Mouse (Mus musculus): ENCODE data around the gene Zmym4. TPM values are rescaled to one million over a fixed set of nuclear protein-coding genes. Genes with fewer than 3 reads are reported as not detected.

Gene Zmym4
- total RNA-seq, 2 experiments from 2014 or later = 43.9 to 51.8 TPM

DNA sequence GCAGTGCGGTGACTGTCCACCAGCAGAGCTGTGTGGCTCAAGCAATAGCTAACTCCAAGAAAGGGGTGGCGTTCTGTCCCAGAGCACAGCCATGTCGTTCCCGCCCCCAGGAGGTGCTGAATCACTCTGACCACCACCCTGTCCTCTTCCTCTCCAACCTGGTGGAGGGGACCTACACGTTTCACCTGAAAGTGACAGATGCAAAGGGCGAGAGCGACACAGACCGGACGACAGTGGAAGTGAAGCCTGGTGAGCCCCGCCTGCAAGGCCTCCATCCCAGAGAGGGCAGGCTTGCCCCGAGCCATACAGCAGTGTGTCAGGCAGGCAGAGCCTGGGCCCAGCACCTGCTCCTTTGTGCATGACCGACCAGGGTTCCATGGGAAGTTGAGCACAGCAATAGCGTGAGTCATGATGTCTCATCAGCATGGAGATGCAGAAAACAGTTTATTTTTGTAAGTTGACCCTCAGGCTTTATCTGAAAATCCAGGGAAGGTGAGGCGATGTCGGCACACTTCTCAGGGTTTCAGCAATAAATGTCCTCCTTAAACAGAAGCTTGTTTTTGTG lies 126.9 kb downstream of the Zmym4 start:
- no peak for DNase-seq (ENCODE audit: low spot score in 2 of 2)
- intact Hi-C loops (cut with DNase I) = no loop called here

DNA sequence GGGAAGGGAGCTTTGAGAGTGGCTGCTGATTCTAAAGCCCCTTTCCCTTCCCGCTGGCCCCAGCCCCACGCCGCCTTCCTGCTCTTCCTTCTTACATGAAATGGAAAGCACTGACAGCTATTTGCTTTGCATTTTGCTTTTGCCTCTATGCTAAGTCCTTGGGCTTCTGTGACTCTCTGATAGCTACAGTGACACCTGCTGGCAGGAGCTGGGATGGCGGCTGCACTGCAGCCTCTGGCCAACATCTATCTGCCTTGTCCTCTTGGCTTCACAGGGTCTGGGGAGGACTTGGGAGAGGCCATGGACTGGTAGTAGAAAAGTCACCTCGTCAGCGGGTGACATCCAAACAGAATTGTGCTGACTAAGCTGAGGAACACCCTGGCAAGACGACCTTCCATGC lies 128.1 kb downstream of the Zmym4 start:
- intact Hi-C loops (cut with DNase I) = loop anchor here (5.0 kb wide), 1 partner anchor 238 kb away; no protein-coding TSS in a partner anchor
- DNase-seq (ENCODE audit: low spot score in 2 of 2) = peak; percentile 90 to 92

DNA sequence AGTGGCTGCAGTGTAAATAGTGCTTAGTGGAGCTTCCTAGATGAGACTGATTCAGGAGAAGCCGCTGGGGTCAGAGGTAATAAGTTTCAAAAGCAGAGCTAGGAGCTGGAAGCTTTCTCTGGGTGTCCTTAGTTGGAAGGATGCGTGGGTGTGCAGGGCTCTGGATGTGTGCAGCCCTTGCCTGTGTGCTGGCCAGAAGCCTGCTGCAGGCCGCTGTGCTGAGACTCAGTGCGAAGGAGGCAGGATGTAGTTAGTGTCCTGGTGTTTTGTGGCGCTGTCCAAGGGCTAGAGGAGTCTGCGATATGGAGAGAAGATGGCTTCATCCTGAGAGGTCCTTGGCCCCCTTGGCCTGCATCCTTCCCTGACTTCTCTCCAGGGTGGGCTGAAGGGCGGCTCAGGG lies 129.1 kb downstream of the Zmym4 start:
- intact Hi-C loops (cut with DNase I) = loop anchor here (5.0 kb wide), 1 partner anchor 236 kb away; no protein-coding TSS in a partner anchor
- DNase-seq (ENCODE audit: low spot score in 2 of 2) = no peak

DNA sequence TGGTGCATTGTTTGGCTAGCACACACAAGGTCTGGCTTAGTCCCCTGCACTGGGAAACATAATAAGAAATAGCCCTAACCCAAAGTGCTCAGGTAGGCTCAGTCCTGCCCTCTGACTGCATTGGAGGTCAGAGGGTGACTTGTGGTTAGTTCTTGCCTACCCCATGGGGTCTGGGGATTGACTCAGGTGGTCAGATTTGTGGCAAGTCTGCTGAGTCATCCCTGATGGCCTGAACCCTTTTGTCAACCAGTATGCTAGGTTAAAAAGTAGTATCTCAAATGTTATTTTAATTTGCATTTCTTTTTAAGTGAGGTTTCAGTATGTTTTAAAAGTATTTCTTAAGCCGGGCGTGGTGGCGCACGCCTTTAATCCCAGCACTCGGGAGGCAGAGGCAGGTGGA lies 136.8 kb downstream of the Zmym4 start:
- intact Hi-C loops (cut with DNase I) = no loop called here
- DNase-seq (ENCODE audit: low spot score in 2 of 2) = no peak

DNA sequence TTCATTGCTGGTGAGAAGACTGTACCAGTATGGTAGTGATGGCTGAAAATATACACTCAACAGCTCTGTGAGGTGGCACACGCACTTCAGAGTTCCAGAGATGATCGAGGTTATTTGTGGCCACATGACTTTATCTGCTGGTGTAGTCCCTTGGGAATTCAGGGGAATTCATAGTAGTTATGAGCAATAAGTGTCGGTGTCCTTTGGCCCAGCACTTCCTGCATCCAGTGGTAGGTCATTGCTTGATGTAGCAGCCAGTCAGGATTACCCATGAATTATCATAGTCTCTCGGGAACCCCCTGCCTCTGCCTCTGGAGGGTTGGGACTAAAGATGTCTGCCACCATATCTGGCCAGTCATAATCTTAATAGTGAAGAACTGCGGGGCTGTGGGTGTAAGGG lies 144.0 kb downstream of the Zmym4 start:
- intact Hi-C loops (cut with DNase I) = no loop called here
- no peak for DNase-seq (ENCODE audit: low spot score in 2 of 2)

DNA sequence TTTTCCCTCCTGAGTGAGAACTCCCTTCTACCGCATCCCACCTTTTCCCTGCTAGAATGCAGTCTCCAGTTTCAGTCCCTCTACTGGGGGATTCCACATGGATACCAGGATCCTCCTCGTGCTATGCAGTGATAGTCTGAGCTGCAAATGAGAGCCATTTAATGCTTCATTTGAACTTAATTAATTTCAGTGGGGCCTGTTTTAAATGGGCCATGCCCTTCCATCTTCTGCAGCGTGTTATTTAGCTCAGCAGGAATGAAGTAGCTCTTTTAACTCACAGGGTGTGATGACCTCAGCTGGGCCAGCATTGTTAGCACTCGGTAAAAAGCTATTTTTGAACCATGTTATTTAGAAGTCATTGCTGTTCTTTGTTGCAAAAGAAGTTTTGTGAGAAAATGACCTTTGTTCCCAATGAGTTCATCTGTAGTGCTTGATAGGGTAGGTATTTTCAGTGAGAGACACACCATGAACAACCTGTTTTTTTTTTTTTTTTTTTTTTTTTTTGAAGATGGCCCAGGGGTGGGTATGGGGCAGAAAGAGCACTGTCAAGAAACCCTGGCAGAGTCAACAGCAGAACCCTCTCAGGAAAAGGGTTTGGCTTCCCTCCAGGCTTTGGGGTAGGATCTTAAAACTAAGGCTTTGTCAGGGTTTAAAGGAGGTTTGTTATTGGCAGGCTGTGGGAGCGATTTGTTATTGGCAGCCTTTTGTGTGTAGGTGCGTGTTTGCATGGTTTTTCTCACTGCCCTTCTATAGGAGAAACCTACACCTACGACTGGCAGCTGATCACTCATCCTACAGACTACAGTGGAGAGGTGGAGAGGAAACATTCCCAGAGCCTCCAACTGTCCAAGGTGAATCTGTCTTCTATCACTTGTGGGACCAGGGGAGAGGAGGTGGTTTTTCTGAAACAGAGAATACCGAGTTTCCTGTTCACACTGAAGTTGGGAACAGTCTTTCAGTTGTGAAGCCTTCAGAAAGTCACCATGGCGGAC lies 144.7 kb downstream of the Zmym4 start:
- no peak for DNase-seq (ENCODE audit: low spot score in 2 of 2)
- intact Hi-C loops (cut with DNase I) = no loop called here

DNA sequence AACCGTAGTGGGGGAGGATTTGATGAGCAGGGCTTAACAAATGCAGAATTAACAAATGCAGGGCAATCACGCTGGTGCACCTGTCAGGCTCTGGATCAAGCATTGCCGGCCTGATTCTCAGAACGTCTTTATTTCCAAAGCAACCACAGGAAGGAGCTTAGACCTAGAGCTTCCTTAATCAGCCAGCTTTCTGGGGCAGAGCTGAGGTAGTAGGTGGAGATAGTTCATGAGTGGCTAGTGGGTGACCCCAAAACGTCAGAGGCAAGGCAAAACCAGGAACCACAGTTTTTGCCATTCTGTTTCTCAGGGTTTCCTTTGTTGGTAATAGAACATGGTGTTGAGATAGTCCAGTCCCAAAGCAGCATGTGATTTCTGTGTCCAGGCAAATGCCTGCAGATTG lies 153.1 kb downstream of the Zmym4 start:
- no peak for DNase-seq (ENCODE audit: low spot score in 2 of 2)
- intact Hi-C loops (cut with DNase I) = no loop called here

DNA sequence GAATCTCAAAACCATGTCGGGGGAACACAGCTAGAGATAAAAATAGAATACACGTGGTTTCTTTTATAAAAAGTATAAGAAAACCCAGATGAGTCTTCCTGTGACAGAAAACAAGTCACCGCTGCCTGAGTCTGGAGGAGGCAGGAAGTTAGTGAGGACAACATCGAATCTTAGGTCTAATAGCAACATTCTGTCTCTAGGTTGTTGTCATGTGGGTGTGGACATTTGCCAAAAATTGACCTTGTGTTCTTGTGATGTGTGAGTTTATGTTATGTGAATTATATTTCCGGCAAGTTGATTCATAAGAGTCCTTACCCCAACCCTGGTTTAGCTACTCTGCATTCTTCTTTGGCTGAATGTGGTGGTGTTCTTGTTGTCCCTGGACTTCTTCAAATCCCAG lies 154.7 kb downstream of the Zmym4 start:
- intact Hi-C loops (cut with DNase I) = no loop called here
- DNase-seq (ENCODE audit: low spot score in 2 of 2) = peak in 1 of 2 experiments; percentile 19

Other genes with a start within 250 kb of the Zmym4 start
- not detected for gene Tfap2e, start 231.9 kb downstream of the Zmym4 start, total RNA-seq (2021)
- gene Ncdn, start 214.7 kb downstream of the Zmym4 start, total RNA-seq (2021) = 100 to 1,000 TPM; 959 to 969 TPM
- 10 to 100 TPM; 53.8 to 55.3 TPM for gene AU040320, start 214.6 kb downstream of the Zmym4 start, total RNA-seq (2021)
- 100 to 1,000 TPM; 260 to 278 TPM for gene Sfpq, start 53.2 kb upstream of the Zmym4 start, total RNA-seq (2021)
- 10 to 100 TPM; 12.4 to 13.8 TPM for gene Zmym1, start 93.0 kb upstream of the Zmym4 start, total RNA-seq (2021)
- gene Zmym6, start 109.2 kb upstream of the Zmym4 start, total RNA-seq (2021) = 10 to 100 TPM; 30.6 to 30.7 TPM
- gene Tmem35b, start 155.6 kb upstream of the Zmym4 start, total RNA-seq (2021) = 1 to 10 TPM; 3.8 to 4.0 TPM
- gene Dlgap3, start 201.1 kb upstream of the Zmym4 start, total RNA-seq (2021) = 100 to 1,000 TPM; 401 to 410 TPM